Mouse (Mus musculus): ENCODE results near the gene Fuom.

Gene Fuom

GRCm38 (mm10) chr7:140057413-140058407 lies 44.5 kb downstream of the Fuom start:
- peak; percentile 18 for DNase-seq (ENCODE audit: low read depth, low spot score)

GRCm38 (mm10) chr7:140054124-140054523 lies 48.1 kb downstream of the Fuom start:
- peak; percentile 69 for DNase-seq (ENCODE audit: low read depth, low spot score)

GRCm38 (mm10) chr7:140049115-140049689 lies 53.0 kb downstream of the Fuom start:
- peak; percentile 52 for DNase-seq (ENCODE audit: low read depth, low spot score)

GRCm38 (mm10) chr7:140048361-140049114 lies 53.7 kb downstream of the Fuom start, which contains the start of gene Msx3:
Gene Msx3 (minus strand): TSS chr7:140049089.
- DNase-seq (ENCODE audit: low read depth, low spot score) = no peak

- DNase-seq (ENCODE audit: low read depth, low spot score) = peak; percentile 36
Observed at GRCm38 (mm10) chr7:140047811-140048311, 54.4 kb downstream of the Fuom start.
